Mouse (Mus musculus) liver, embryonic 11.5 days (tissue): ENCODE data around the gene Olfr652. TPM values are rescaled to one million over a fixed set of nuclear protein-coding genes. Genes with fewer than 3 reads are reported as not detected.

Experiments
- ATAC-seq: fragments of 200-750 bp; cut with Nextera tagmentation; replicated peaks from 2 replicates; pipeline ENCODE4 v1.8.0; 2017; ENCODE audit warnings: moderate number of reproducible peaks, mild to moderate bottlenecking, moderate TSS enrichment, moderate library complexity; ENCODE audit not compliant: low FRiP score
- DNase-seq: peaks from one replicate; pipeline ENCODE4 v3.0.0-alpha.2; 2017; ENCODE audit warnings: low spot score
- H3K27ac ChIP-seq: fragments of 300-500 bp; sonication (generic); 2 replicates; pipeline ENCODE4 v1.5.1; 2014; ENCODE audit warnings: mild to moderate bottlenecking, low read depth, low read length, control low read depth
- H3K27me3 ChIP-seq: fragments of 300-500 bp; sonication (generic); replicated peaks from 2 replicates; pipeline ENCODE4 v1.6.1; 2014; ENCODE audit warnings: low read length, mixed read lengths; ENCODE audit not compliant: control insufficient read depth, insufficient read depth
- H3K36me3 ChIP-seq: fragments of 300-500 bp; sonication (generic); 2 replicates; pipeline ENCODE4 v1.6.1; 2014; ENCODE audit warnings: mild to moderate bottlenecking, low read length, moderate library complexity, mixed read lengths; ENCODE audit not compliant: control insufficient read depth, insufficient read depth
- H3K4me1 ChIP-seq: fragments of 300-500 bp; sonication (generic); replicated peaks from 2 replicates; pipeline ENCODE4 v1.6.1; 2014; ENCODE audit warnings: low read length, mixed read lengths; ENCODE audit not compliant: control insufficient read depth, insufficient read depth
- H3K4me2 ChIP-seq: fragments of 300-500 bp; sonication (generic); 2 replicates; pipeline ENCODE4 v1.6.1; 2014; ENCODE audit warnings: mild to moderate bottlenecking, control low read depth, moderate library complexity
- H3K4me3 ChIP-seq: fragments of 300-500 bp; sonication (generic); 2 replicates; pipeline ENCODE4 v1.5.1; 2014; ENCODE audit warnings: low read depth, low read length, control low read depth
- H3K9ac ChIP-seq: fragments of 300-500 bp; sonication (generic); 2 replicates; pipeline ENCODE4 v1.6.1; 2014; ENCODE audit warnings: low read depth, low read length, control low read depth
- H3K9me3 ChIP-seq: fragments of 300-500 bp; sonication (generic); 2 replicates; pipeline ENCODE4 v1.6.1; 2016; ENCODE audit warnings: low read length, inconsistent platforms, mixed read lengths; ENCODE audit not compliant: control insufficient read depth
- WGBS: fragments of 180-500 bp; shearing (Covaris S2); extraction: QIAGEN DNeasy Blood & Tissue Kit; methylation state at CpG from one replicate; pipeline ENCODE4 v1.1.7; 2014; 5-methylcytosine and 5-hydroxymethylcytosine counted together
- polyA plus RNA-seq: library from polyadenylated mRNA; unstranded; fragments of >200 nt; fragmentation: Nextera tagmentation; extraction: Ambion mirVana; gene quantifications from 2 replicates; pipeline ENCODE4 v1.2.1, GENCODE M21; 2014

Gene Olfr652
- not detected in 2 replicates for polyA plus RNA-seq

- ATAC-seq, result no peak
- no peak within 1 kb of the TSS for H3K9ac ChIP-seq
- H3K4me2 ChIP-seq, result no peak within 1 kb of the TSS
- H3K27ac ChIP-seq, result no peak within 1 kb of the TSS
- H3K36me3 ChIP-seq, result no peaks in the 10 kb centered on the region
- no peaks in the 10 kb centered on the region for H3K27me3 ChIP-seq
- H3K9me3 ChIP-seq, result no peaks in the 10 kb centered on the region
- no peaks in the 10 kb centered on the region for H3K4me1 ChIP-seq
- DNase-seq, result no peak
- H3K4me3 ChIP-seq, result no peak within 1 kb of the TSS
Observed at GRCm38 (mm10) chr7:104560601-104561000, at the start of gene Olfr652. Gene Olfr652, plus strand, starts transcription at chr7:104560901.

- Histone ChIP-seq H3K27me3 (no peaks in the 10 kb centered on the region), H3K4me1 (no peaks in the 10 kb centered on the region), H3K4me3 (no peak within 1 kb of the TSS), H3K9ac (no peak within 1 kb of the TSS), H3K4me2 (no peak within 1 kb of the TSS), H3K9me3 (no peaks in the 10 kb centered on the region), H3K27ac (no peak within 1 kb of the TSS), H3K36me3 (no peaks in the 10 kb centered on the region)
- no peak for DNase-seq
- WGBS, result 73% methylated on average over 5 of the region's 5 CpGs
- no peak for ATAC-seq
Observed at GRCm38 (mm10) chr7:104549833-104550232, 10.9 kb upstream of the Olfr652 start, which contains the start of gene Olfr651. Gene Olfr651, plus strand, starts transcription at chr7:104550133.

- no peak for ATAC-seq
- no peak overlapping the region for H3K9ac ChIP-seq
- no peak overlapping the region for H3K27ac ChIP-seq
- DNase-seq, result no peak
- no peaks in the 10 kb centered on the region for H3K27me3 ChIP-seq
- no peaks in the 10 kb centered on the region for H3K4me1 ChIP-seq
- H3K4me3 ChIP-seq, result no peak overlapping the region
- H3K4me2 ChIP-seq, result no peak overlapping the region
- H3K36me3 ChIP-seq, result no peaks in the 10 kb centered on the region
- WGBS, result 56% methylated on average over 1 of the region's 1 CpGs
- no peaks in the 10 kb centered on the region for H3K9me3 ChIP-seq
Observed at GRCm38 (mm10) chr7:104552700-104553099, 8.0 kb upstream of the Olfr652 start.

GRCm38 (mm10) chr7:104577014-104577413 lies 16.3 kb downstream of the Olfr652 start, which contains the start of gene Olfr653:
Gene Olfr653, plus strand, starts transcription at chr7:104577314.
- no peaks in the 10 kb centered on the region for H3K4me1 ChIP-seq
- H3K4me3 ChIP-seq, result no peak within 1 kb of the TSS
- ATAC-seq (no peak), DNase-seq (no peak)
- H3K27ac ChIP-seq, result no peak within 1 kb of the TSS
- no peaks in the 10 kb centered on the region for H3K36me3 ChIP-seq
- WGBS, result 68% methylated on average over 2 of the region's 2 CpGs
- H3K9me3 ChIP-seq, result no peaks in the 10 kb centered on the region
- H3K27me3 ChIP-seq, result no peaks in the 10 kb centered on the region
- no peak within 1 kb of the TSS for H3K9ac ChIP-seq
- H3K4me2 ChIP-seq, result no peak within 1 kb of the TSS

GRCm38 (mm10) chr7:104580846-104581245 lies 20.1 kb downstream of the Olfr652 start:
- H3K4me1 ChIP-seq, result no peaks in the 10 kb centered on the region
- no peaks in the 10 kb centered on the region for H3K9me3 ChIP-seq
- H3K27ac ChIP-seq, result no peak overlapping the region
- no peaks in the 10 kb centered on the region for H3K27me3 ChIP-seq
- H3K36me3 ChIP-seq, result no peaks in the 10 kb centered on the region
- H3K4me3 ChIP-seq, result no peak overlapping the region
- no peak overlapping the region for H3K4me2 ChIP-seq
- no peak overlapping the region for H3K9ac ChIP-seq
- DNase-seq, result no peak
- no peak for ATAC-seq
- 81% methylated on average over 4 of the region's 4 CpGs for WGBS

- Histone ChIP-seq H3K36me3 (no peaks in the 10 kb centered on the region), H3K4me3 (no peak overlapping the region), H3K4me1 (no peaks in the 10 kb centered on the region), H3K27ac (no peak overlapping the region), H3K4me2 (no peak overlapping the region), H3K9ac (no peak overlapping the region), H3K27me3 (no peaks in the 10 kb centered on the region), H3K9me3 (no peaks in the 10 kb centered on the region)
- DNase-seq (no peak), ATAC-seq (no peak)
- 80% methylated on average over 4 of the region's 4 CpGs for WGBS
Observed at GRCm38 (mm10) chr7:104581429-104581828, 20.7 kb downstream of the Olfr652 start.

- 87% methylated on average over 4 of the region's 4 CpGs for WGBS
- DNase-seq, result no peak
Observed at GRCm38 (mm10) chr7:104586725-104587124, 26.0 kb downstream of the Olfr652 start, which contains the start of gene Olfr654. Gene Olfr654, plus strand, starts transcription at chr7:104587025.

GRCm38 (mm10) chr7:104588274-104588673 lies 27.6 kb downstream of the Olfr652 start:
- no peaks in the 10 kb centered on the region for H3K4me1 ChIP-seq
- no peak overlapping the region for H3K9ac ChIP-seq
- H3K36me3 ChIP-seq, result no peaks in the 10 kb centered on the region
- no peak overlapping the region for H3K4me3 ChIP-seq
- H3K9me3 ChIP-seq, result no peaks in the 10 kb centered on the region
- no peak overlapping the region for H3K27ac ChIP-seq
- no peaks in the 10 kb centered on the region for H3K27me3 ChIP-seq
- H3K4me2 ChIP-seq, result no peak overlapping the region
- ATAC-seq (no peak), DNase-seq (no peak)
- 73% methylated on average over 5 of the region's 5 CpGs for WGBS

More at GRCm38 (mm10) chr7:104586725-104587124, 26.0 kb downstream of the Olfr652 start, which contains the start of gene Olfr654:
- Histone ChIP-seq H3K9me3 (no peaks in the 10 kb centered on the region), H3K4me3 (no peak within 1 kb of the TSS), H3K36me3 (no peaks in the 10 kb centered on the region), H3K4me1 (no peaks in the 10 kb centered on the region), H3K4me2 (no peak within 1 kb of the TSS), H3K27ac (no peak within 1 kb of the TSS), H3K27me3 (no peaks in the 10 kb centered on the region), H3K9ac (no peak within 1 kb of the TSS)
- no peak for ATAC-seq

GRCm38 (mm10) chr7:104601679-104602078 lies 41.0 kb downstream of the Olfr652 start, which contains the start of gene Olfr655:
Gene Olfr655, minus strand, starts transcription at chr7:104601779.
- H3K27me3 ChIP-seq, result no peaks in the 10 kb centered on the region
- H3K9me3 ChIP-seq, result no peaks in the 10 kb centered on the region
- no peak within 1 kb of the TSS for H3K9ac ChIP-seq
- ATAC-seq (no peak), DNase-seq (no peak)
- H3K36me3 ChIP-seq, result no peaks in the 10 kb centered on the region
- H3K4me3 ChIP-seq, result no peak within 1 kb of the TSS
- WGBS, result 78% methylated on average over 2 of the region's 2 CpGs
- no peaks in the 10 kb centered on the region for H3K4me1 ChIP-seq
- no peak within 1 kb of the TSS for H3K4me2 ChIP-seq
- no peak within 1 kb of the TSS for H3K27ac ChIP-seq
